Mouse (Mus musculus): ENCODE data around the gene Gdf7. TPM values are rescaled to one million over a fixed set of nuclear protein-coding genes. Genes with fewer than 3 reads are reported as not detected.

Gene Gdf7
- polyA plus RNA-seq, 1 experiment, result 0.49 TPM

GRCm38 (mm10) chr12:8298361-8299142, 3.2 kb downstream of the Gdf7 start:
- DNase-seq (ENCODE audit: low read depth), result no peak

GRCm38 (mm10) chr12:8297586-8298214, 4.1 kb downstream of the Gdf7 start:
- no peak for DNase-seq (ENCODE audit: low read depth)

- no peak for DNase-seq (ENCODE audit: low read depth)
Measured at GRCm38 (mm10) chr12:8296154-8296553, 5.6 kb downstream of the Gdf7 start.

- DNase-seq (ENCODE audit: low read depth), result no peak
Measured at GRCm38 (mm10) chr12:8295307-8295913, 6.3 kb downstream of the Gdf7 start.

GRCm38 (mm10) chr12:8291157-8291853, 10.4 kb downstream of the Gdf7 start:
- DNase-seq (ENCODE audit: low read depth), result no peak

GRCm38 (mm10) chr12:8289499-8289898, 12.3 kb downstream of the Gdf7 start:
- no peak for DNase-seq (ENCODE audit: low read depth)

GRCm38 (mm10) chr12:8289099-8289498, 12.7 kb downstream of the Gdf7 start:
- no peak for DNase-seq (ENCODE audit: low read depth)

- no peak for DNase-seq (ENCODE audit: low read depth)
Measured at GRCm38 (mm10) chr12:8287970-8288369, 13.8 kb downstream of the Gdf7 start.

GRCm38 (mm10) chr12:8281225-8282017, 20.3 kb downstream of the Gdf7 start:
- DNase-seq (ENCODE audit: low read depth), result no peak

- no peak for DNase-seq (ENCODE audit: low read depth)
Measured at GRCm38 (mm10) chr12:8275424-8275823, 26.3 kb downstream of the Gdf7 start.

GRCm38 (mm10) chr12:8273471-8274171, 28.1 kb downstream of the Gdf7 start:
- no peak for DNase-seq (ENCODE audit: low read depth)

- no peak for DNase-seq (ENCODE audit: low read depth)
Measured at GRCm38 (mm10) chr12:8271405-8271804, 30.3 kb downstream of the Gdf7 start.

GRCm38 (mm10) chr12:8269627-8270026, 32.1 kb downstream of the Gdf7 start:
- DNase-seq (ENCODE audit: low read depth), result no peak

- no peak for DNase-seq (ENCODE audit: low read depth)
Measured at GRCm38 (mm10) chr12:8266311-8266710, 35.4 kb downstream of the Gdf7 start.

GRCm38 (mm10) chr12:8260297-8260696, 41.5 kb downstream of the Gdf7 start:
- no peak for DNase-seq (ENCODE audit: low read depth)

Other genes starting within 250 kb of the Gdf7 start
- 51.5 and 56.3 TPM in 2 replicates for gene Ldah, start 93.8 kb downstream of the Gdf7 start, polyA plus RNA-seq (2012; rRNA removed)
- gene Hs1bp3, start 11.5 kb upstream of the Gdf7 start, polyA plus RNA-seq (2012; rRNA removed), result 25.9 and 27.7 TPM in 2 replicates
- gene Rhob, start 198.1 kb upstream of the Gdf7 start, polyA plus RNA-seq (2012; rRNA removed), result 225 and 240 TPM in 2 replicates